Mouse (Mus musculus) embryo, embryonic 11 days (tissue): ENCODE data around the gene Sema4a.
"Not testable (repeated sequence)": the region's sequence is repeated elsewhere in the genome, so short reads cannot be mapped to it uniquely, and the experiment has no call there.

Source experiments
- DNase-seq: peaks from one replicate; pipeline ENCODE4 v3.0.0-alpha.2; 2015

Sema4a gene

DNA sequence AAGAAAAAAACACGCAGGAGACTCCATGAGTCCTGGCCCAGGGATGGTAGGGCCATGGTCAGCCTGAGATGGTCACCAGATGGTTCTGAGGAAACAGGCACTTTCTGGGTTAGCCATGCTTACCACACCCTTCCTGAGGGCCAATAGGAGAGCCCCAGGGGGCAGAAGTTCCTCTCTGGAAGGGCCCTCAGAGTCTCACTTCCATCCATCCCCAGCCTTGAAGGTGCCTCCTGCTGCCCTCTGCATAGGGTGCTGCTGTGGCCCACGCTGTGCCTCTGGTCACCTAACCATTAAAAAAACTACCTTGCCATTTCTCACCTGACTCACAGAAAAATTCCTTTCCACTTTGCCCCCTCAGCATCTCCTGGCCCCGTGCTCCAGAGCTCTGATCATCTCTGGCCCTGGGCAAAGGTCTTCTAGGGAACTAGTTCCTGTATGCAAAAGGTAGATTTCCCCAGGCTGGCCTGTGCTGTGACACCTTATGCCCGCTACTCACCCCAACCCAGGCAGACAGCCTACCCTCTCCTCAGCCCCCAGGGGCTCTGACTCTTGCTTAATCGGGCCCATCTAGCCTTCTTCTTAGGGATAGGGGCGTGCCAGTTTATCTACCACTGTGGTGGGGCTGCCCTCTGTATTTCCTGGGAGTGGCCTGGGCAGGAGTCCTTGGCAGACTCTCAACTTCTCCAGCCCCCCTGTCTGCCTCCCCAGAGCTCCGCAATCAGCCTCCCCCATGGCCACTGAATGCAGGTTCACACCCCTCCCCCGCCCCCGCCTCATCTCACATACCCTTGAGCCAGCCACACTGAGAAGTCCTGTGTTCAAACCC lies 6.0 kb downstream of the Sema4a start:
- DNase-seq, result no peak

DNA sequence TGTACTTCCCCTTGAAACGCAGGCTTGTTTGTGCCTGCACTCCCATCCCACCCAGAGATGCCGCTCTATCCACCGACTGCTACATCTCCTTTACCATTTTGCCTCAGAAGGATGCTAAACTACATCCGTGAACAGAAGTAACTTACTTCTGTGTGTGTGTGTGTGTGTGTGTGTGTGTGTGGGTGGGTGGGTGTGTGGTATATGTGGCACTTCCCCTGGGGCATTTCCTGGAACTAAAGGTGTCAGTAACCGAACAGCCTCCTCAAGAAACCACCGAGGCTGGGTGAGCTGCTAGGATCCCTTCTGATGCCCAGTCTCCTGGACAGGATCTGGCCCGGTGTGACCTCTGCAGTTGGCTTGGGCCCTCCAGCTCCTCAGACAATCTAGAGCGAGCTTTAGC lies 7.0 kb downstream of the Sema4a start:
- DNase-seq, result no peak

DNA sequence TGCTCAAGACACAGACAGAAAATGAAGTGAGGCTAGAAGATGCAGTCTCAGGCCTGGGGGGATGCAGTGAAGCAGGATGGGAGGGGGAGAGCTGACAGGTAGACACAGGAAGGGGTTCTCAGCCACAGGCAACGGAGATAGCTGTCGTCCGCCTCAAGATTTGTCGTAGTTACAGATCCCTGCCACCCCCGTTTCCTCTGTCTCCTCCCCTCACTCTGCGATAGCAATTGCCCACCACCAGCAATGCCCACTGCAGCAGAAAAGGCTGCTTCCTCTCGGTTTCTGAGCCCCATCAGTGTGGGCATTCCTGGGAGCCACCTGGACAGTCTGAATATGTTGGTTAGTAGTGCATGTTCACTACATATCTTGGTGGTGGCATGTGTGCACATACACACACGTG lies 7.6 kb downstream of the Sema4a start:
- DNase-seq, result no peak

DNA sequence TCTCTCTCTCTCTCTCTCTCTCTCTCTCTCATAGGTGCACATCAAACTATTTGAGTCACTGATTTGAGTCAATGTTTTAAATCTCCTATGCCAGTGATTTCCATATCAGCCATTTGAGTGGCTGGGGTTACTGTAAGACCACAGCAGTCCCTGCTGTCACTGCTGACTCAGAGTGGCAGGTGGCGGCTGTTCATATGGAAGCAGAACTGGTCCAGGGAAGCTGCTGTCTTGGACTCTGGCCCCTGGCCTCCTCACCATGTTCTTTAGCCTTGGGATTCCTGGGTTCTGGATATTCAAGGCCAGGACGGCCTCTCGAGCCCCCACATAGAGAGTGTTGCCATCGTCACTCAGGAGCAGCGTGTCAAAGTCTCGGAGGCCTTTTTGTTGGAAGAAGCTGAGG lies 8.3 kb downstream of the Sema4a start:
- no peak for DNase-seq

DNA sequence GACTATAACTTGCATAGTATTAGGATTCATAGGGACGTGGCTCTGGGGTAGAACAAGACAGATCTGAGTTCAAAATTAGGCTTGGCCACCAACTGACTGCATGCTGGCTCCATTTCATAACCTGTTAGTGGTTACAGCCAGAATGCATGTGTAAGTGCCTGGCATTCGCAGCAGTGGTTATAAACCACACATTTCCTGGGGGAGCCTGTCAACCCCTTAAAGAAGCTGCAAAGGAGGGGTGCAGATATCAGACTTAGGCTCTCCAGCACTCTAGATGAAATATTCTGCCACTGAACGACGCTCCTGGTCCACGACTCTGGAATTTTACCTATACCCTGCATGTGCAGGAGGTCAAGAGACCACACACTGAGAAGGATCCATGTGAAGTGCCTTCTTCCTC lies 8.7 kb downstream of the Sema4a start:
- DNase-seq, result no peak

DNA sequence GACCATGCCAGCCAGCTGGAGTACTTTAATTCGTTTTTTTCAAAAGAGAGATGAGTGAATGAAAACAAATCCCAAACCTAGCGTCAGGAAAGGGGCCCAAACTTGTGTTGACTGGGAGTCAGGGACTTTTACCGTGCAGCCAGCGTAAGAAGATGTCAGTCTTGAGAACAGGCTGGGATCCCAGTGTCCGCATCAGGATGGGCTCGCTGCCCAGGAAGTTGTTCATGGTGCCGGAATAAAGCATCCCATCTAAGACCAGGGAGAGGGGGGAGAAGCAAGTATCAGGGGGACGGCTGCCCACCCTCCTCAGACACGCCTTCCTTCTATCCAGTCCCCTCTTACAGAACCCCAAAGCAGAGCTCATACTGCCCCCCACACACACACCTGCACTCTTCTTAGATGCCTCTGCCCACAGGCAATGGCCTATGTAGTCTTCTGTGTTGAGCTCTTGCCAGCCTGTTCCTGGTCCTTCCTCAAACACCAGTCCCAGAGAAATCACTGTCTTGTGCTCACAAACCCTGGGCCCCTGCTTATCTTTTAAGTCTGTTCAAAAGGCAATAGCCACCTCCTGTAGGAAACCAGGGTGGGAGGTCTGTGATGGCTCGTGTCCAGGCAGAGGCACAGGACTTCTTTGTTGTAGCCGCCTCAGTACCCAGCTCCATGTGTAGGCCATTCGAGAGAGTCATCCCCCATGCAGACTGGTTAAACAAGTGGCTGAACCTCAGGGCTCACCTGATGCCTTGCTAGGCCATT lies 10.4 kb downstream of the Sema4a start:
- DNase-seq, result no peak

DNA sequence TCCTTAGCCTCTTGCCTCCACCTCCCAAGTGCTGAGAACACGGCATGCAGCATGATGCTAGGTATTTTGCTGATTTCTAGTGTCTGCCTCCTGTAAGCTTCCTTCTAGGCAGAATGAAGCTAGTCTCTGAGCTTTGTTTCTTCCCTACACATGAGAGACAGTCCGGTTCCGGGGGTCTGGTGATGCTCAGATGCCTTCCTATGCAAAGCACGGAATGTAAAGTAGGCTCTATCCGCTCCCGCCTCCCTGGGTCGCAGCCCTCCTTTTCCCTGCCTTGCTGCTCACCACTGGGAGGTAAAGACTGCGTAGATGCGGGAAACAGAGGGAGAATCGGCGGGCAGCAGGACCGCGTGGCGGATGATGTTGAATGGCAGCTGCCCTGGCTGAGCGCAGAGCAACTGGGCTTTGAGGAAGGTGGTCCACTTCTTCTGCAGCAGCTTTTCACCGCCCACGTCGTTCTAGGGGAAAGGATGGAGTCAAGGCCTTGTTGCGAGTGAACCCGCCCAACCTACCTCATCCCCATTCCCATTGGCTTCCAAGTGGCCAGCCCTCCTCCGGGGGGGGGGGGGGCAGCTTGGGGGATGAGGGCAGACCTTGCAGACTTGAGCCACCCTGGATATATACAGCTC lies 11.5 kb downstream of the Sema4a start:
- peak; percentile 78 for DNase-seq

DNA sequence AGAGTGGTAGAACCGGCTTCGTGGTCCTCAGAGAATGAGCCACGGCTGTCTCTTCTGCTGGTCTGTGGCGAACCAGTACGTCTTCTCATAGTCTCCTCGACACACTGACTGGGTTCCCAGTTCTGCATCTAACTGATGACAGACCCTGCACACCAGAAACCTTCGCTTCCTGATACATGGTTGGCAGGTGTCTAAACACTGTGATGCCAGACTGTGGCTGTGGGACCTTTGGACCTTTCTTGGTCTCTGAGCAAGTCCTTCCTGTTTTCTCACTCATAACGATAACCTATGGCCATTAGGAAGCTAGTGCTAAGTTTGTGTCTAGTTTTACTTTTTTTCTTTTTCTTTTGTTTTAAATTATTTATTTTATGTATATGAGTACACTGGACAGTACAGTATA lies 12.5 kb downstream of the Sema4a start:
- no peak for DNase-seq

DNA sequence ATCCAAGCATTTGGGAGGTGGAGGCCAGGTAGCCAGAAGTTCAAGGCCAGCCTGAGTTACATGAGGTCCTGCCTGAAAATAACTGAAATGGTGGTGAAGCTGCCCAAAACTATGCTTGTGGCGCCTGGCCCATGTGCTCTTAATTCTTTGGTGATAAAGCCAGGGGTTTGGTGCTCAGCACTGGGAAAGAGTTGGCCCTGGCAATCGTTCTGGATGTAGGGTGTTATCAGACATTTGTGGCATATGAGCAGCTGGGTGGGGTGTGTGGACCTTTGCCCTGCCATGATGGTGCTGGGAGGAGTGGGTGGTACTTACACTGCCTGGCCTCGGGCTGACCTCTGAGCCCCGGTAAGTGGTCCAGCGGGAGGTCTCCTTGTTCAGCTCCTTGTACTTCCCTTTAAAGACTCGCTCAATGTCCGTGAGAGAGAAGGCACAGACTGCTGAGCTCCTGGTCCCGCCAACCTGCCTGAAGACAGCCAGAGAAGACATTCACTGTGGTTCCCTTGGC lies 13.3 kb downstream of the Sema4a start:
- no peak for DNase-seq

DNA sequence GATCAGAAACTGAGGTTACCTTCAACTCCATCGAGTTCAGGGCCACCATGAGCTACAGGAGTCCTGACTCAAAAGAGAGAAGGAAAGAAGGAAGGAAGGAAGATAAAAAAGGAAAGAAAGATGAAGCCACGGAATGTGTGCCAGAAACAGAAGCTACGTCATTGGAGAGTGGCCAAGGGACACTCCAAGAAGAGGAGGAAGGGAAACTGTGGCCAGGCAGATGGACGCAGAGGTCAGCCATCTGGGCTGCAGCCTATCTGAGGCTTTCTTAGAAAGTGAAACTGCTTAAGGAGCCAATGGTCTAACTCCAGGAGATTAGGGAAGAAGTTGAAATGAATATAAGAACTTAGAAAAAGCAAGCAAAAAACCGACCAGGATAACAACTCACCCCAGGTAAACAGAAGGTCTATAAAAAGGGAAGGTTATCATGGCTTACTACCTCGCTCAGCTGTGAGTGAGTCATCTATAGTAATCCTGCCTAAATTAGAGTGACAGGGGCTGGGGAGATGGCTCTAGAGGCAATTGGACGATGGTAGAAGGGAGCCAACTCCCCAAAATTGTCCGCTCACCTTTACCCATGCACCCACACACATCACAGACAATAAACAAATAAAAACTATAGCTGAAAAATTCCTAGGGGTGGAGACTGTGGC lies 14.4 kb downstream of the Sema4a start:
- DNase-seq, result no peak

DNA sequence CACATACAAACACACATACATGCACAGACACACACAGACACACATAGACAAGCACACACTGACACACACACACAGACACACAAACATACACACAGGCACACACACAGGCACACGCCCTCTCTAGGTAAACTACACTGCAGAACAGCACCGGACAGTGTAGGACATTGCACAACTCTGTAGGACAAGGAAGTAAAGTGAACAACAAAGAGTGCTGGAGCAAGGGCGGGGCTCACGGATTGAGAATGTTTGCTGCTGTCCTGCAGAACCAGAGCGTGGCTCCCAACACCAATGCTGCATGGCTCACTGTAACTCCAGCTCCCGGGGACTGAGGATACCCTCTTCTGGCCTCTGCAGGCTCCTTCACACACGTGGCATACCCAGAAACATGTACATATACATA lies 18.1 kb downstream of the Sema4a start:
- DNase-seq, result no peak

DNA sequence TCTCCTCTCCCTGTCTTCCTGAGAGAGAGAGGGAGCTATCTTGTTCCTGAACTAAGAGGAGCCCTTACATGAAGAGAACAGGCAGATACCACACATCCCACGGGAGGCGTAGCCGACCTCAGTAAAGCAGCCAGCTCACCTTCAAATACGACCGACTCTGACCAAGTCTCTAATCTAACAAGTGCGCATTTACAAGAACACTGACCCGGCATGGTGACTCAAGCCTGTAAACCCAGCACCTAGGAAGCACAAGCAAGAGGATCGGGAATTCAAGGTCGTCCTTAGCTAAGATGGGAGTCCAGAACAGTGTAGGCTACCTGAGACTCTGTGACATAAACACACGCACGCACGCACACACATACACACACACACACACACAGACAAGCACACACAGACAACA lies 18.5 kb downstream of the Sema4a start:
- no peak for DNase-seq

DNA sequence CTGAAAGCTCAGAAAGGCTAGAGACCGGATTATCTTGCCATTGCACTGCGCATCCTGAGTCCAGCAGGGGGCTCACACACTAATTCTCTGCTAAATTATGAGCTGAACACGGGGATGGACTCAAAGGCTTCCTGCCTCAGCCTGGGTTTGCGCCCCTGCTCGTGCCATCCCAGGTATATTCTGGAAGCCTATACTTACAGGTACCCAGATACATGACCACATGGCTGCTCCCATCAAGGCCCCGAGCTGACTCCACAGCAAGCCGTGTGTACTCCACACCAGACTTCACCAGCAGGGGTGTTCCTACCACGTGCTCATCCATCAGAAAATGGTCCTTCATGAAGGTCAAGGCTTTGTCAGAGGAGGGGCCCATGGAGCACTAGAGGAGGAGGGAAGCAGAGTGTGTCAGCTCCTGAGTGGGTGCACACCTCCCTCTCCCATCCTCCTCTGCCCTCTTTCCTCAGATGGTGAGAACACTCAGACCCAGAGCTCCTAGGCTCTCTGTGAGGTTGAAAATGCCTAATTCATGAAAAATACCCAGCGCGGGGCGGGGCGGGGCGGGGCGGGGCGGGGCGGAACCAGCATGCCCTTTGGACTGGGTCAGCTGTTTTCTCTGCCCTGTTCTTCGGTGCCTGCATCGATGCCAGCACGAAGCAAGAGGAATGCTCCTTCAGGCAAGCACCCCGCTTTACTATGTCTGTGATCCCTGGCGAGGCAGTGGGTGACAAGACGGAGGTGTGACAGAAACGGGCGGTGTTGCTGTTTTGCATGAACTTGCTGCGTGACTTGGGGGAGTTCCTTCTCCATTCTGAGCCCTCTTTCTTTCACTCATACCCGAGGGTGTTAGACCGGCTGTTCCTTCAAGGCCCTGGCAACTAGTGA lies 20.2 kb downstream of the Sema4a start:
- DNase-seq, result peak; percentile 76

DNA sequence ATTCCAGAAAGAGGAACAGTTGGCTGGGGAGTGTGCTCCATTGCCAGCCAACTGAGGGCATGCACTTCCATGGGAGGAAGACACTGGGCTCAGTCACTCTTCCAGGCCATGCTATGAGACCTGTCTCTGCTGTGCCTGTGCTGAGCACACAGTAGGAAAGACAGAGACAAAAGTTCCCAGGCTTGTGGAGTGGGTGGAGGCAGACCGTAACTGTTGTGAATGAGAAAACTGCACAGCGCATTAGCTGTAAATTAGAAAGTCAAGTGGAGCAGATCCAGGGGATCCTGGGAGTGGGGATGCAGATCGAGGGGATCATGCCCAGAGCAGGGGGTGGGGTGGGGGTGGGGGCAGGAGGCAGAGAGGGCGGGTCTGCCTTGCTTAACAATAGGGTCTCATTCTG lies 21.4 kb downstream of the Sema4a start:
- no peak for DNase-seq

DNA sequence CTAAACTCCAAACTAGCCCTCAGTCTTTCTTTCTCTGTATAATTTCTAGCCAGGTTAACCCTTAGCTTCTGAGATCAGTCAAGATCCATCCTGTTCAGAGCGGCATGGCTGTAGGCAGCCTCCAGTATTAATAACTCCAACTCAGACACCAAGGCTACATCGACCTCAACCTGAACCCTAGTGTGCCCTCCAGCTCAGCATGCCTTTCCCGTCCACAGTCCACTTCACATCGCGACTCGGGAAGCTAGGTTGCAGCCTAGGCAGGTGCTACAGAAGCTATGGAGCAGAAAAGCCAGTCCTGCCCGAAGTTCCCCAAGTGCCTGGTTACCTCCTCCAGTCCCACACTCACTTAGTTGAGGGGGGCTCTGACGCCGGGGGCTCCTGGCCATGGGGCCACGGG lies 23.5 kb downstream of the Sema4a start:
- DNase-seq, result no peak

DNA sequence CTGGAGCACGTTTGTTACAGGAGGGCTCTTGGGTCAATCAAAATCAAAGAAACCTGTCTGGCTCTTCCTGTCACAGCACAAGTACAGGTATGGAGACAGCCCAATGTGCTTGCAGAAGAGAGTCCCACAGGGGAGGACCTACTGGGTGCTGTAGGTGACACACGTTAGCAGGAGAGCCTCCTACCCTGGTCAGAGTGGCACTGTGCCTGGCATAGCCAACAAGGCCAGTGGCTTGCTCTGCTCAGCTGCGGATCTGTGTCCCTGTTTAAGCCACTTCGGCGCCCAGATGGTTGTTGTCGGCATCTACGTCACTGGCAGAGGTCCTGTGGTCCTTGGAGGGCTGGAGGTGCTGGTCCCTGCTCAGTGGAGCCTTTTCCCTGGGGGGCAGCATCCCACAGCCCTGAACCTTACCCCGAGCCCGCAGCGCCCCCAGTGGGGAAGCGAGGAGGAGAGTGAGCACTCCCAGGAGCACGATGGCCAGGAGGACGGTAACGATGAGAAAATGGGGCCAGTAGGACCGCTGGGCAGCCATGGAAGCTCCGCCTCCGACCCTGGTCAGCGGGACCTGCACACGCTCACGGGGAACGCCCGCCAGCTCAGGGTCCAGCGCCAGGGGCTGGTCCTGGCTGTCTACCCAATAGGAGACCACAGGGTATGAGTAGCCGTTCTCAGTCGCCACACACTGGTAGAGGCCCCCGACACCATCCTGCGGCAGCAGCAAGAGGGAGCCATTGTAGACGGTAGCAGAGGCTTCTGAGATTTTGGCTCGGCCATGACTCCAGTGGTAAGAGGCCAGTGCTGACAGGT lies 24.4 kb downstream of the Sema4a start:
- peak; percentile 88 for DNase-seq

DNA sequence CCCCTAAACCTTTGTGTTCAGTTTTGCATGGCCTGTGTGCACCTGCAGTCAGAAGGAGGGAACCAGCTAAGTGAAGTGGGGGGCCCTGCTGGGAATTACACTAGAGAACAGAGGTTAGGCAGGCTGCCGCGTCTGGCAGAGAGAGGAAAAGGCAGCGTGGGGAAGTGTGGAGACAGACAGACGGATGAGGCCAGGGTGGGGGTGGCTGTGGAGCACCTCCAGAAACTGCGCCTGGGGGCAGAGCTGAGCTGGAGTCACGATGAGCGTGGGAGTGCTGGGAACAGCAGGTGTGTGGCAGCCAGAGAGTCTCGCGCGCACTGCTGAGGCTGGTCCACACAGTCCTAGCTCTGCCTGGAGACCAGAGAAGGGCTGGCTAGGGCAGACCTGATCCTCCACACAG lies 25.5 kb downstream of the Sema4a start:
- no peak for DNase-seq

DNA sequence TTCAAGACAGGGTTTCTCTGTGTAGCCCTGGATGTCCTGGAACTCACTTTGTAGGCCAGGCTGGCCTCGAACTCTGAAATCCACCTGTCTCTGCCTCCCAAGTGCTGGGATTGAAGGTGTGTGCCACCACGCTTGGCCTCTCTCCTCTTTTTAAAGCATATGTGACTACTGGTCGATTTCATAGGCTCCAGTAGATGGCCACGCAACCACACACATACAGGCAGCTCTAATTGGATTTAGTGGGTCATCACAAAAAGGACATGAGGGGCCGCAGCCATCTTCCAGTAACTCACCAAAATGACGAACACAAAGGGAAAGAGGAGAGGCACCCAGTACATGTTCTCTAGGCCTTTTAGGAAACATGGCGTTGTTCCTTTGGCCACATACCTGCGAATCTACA lies 32.3 kb downstream of the Sema4a start:
- DNase-seq, result not testable (repeated sequence)

DNA sequence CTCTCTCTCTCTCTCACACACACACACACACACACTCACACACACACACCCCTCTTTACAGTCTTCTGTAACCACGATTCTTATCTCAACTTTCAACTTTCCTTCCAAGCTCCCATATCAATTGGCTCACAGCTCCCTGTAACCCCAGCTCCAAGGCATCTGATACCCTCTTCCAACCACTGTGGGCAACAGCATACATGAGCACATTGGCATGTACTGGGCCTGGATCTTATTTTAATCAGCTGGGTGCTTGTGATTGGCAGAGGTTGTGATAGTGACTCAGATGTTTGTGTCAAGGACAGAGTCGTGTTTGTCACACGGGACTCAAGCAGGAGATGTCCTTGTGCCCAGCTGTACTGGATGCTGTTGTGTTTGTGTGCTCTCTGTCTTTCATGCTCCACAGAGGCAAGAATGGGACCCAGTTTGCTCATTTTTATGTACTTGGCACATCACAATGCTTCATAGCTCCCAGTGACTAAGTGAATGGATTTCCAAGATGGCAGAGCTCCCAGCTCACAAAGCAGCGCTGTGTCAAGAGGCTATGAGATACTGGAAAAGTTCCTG lies 33.6 kb downstream of the Sema4a start:
- no peak for DNase-seq

DNA sequence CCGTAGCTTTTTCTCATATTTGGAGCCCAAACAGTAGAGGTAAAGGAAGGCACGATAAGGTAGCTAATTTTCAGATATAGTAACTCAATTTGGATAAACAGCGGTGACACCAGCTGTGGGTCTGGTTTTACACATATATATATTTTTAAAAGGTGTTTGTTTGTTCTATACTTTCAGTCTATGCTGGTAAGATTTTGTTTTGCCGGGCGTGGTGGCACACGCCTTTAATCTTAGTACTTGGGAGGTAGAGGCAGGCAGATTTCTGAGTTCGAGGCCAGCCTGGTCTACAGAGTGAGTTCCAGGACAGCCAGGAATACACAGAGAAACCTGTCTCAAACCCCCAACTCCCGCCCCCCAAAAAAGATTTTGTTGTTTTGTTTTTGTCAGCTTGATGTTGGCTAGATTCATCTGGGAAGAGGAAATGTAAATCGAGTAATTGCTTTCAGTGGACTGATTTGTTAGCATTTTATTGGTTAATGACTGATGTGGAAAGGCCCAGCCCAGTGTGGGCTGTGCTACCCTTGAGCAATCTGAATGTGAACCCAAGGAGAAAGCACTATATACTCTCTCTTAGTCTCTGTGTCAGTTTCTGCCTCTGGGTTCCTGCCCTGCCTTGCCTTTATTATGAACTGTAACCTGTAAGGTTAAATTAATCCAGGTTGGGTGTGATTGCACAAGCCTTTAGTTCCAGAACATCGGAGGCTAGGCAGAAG lies 35.1 kb downstream of the Sema4a start:
- no peak for DNase-seq
